Mouse (Mus musculus) MEL (cell line): ENCODE results near the gene Cdk15. TPM values are rescaled to one million over a fixed set of nuclear protein-coding genes. Genes with fewer than 3 reads are reported as not detected.

ENCODE experiments used
- DNase-seq: peaks from one replicate; pipeline ENCODE4 v3.0.0; 2011; ENCODE audit warnings: low read depth, low spot score
- H3K27ac ChIP-seq: 2 replicates; pipeline ENCODE4 v1.5.1; 2012; ENCODE audit warnings: low read depth, mild to moderate bottlenecking, control low read depth, low read length, moderate library complexity; ENCODE audit not compliant: control insufficient read depth
- H3K27me3 ChIP-seq, 2 experiments: fragments of 150-350 bp in 1 of 2; sonication (generic) in 1 of 2; 2 replicates each; pipeline ENCODE4 v1.6.1; 2012; ENCODE audit warnings: low read length in 2 of 2, mild to moderate bottlenecking in 2 of 2, improper control_type of control experiment in 1 of 2, moderate library complexity in 1 of 2; ENCODE audit not compliant: insufficient read depth in 2 of 2, control insufficient read depth in 1 of 2
- H3K36me3 ChIP-seq, 2 experiments: 2 replicates each; pipeline ENCODE4 v1.6.1; 2012 to 2014; ENCODE audit warnings: low read length in 2 of 2, improper control_type of control experiment in 1 of 2, inconsistent platforms in 1 of 2, mild to moderate bottlenecking in 1 of 2; ENCODE audit not compliant: insufficient read depth in 2 of 2, control insufficient read depth in 1 of 2
- H3K4me1 ChIP-seq, 2 experiments: fragments of 150-350 bp in 1 of 2; sonication (generic) in 1 of 2; 2 replicates each; pipeline ENCODE4 v1.6.1; 2012; ENCODE audit warnings: low read length in 2 of 2, improper control_type of control experiment in 1 of 2, mild to moderate bottlenecking in 1 of 2; ENCODE audit not compliant: insufficient read depth in 2 of 2, control insufficient read depth in 1 of 2
- H3K4me3 ChIP-seq, 2 experiments: fragments of 150-350 bp in 1 of 2; sonication (generic) in 1 of 2; 2 replicates each; pipeline ENCODE4 v1.5.1; 2012; ENCODE audit warnings: low read depth in 2 of 2, low read length in 2 of 2, mild to moderate bottlenecking in 2 of 2, moderate library complexity in 2 of 2, control low read depth in 1 of 2, improper control_type of control experiment in 1 of 2; ENCODE audit not compliant: control insufficient read depth in 1 of 2, insufficient read depth in 1 of 2
- H3K79me2 ChIP-seq: 2 replicates; pipeline ENCODE4 v1.6.1; 2012; ENCODE audit warnings: mild to moderate bottlenecking, low read length, moderate library complexity; ENCODE audit not compliant: control insufficient read depth, poor library complexity, insufficient read depth
- H3K9ac ChIP-seq: 2 replicates; pipeline ENCODE4 v1.6.1; 2012; ENCODE audit warnings: low read depth, mild to moderate bottlenecking, control low read depth, low read length, moderate library complexity; ENCODE audit not compliant: control insufficient read depth, poor library complexity, severe bottlenecking
- H3K9me3 ChIP-seq: fragments of 150-350 bp; sonication (generic); replicated peaks from 2 replicates; pipeline ENCODE4 v1.6.1; 2012; ENCODE audit warnings: mild to moderate bottlenecking, low read length, improper control_type of control experiment, moderate library complexity; ENCODE audit not compliant: insufficient read depth
- ETS1 ChIP-seq: IDR thresholded peaks from 2 replicates; pipeline ENCODE4 v1.6.1; 2012; ENCODE audit warnings: low read depth, mild to moderate bottlenecking, inconsistent platforms, low read length, improper control_type of control experiment, moderate library complexity
- GABPA ChIP-seq: IDR thresholded peaks from 2 replicates; pipeline ENCODE4 v1.6.1; 2012; ENCODE audit warnings: low read depth, mild to moderate bottlenecking, inconsistent platforms, low read length, improper control_type of control experiment, moderate library complexity
- GATA1 ChIP-seq: IDR thresholded peaks from 2 replicates; pipeline ENCODE4 v1.6.1; 2011; ENCODE audit warnings: low read depth, low read length, improper control_type of control experiment
- JUND ChIP-seq: IDR thresholded peaks from 2 replicates; pipeline ENCODE4 v1.6.1; 2011; ENCODE audit warnings: low read depth, mild to moderate bottlenecking, improper control_type of control experiment, low read length
- KAT2A ChIP-seq: conservative IDR thresholded peaks from 2 replicates; pipeline ENCODE4 v1.6.1; 2012; ENCODE audit warnings: low read depth, low read length, improper control_type of control experiment, inconsistent platforms
- MAX ChIP-seq: IDR thresholded peaks from 2 replicates; pipeline ENCODE4 v1.6.1; 2011; ENCODE audit warnings: low read length, improper control_type of control experiment
- MEF2A ChIP-seq: IDR thresholded peaks from 2 replicates; pipeline ENCODE4 v1.6.1; 2014; ENCODE audit warnings: low read depth, mild to moderate bottlenecking, inconsistent platforms, low read length, improper control_type of control experiment; ENCODE audit not compliant: poor library complexity, insufficient replicate concordance, severe bottlenecking; ENCODE audit errors: extremely low read depth
- MXI1 ChIP-seq: IDR thresholded peaks from 2 replicates; pipeline ENCODE4 v1.6.1; 2011; ENCODE audit warnings: mild to moderate bottlenecking, low read depth, low read length, improper control_type of control experiment
- MYC ChIP-seq: IDR thresholded peaks from 2 replicates; pipeline ENCODE4 v1.6.1; 2011; ENCODE audit warnings: low read depth, mild to moderate bottlenecking, low read length, improper control_type of control experiment, moderate library complexity
- NRF1 ChIP-seq: IDR thresholded peaks from 2 replicates; pipeline ENCODE4 v1.6.1; 2014; ENCODE audit warnings: low read depth, mild to moderate bottlenecking, inconsistent platforms, low read length, improper control_type of control experiment, moderate library complexity; ENCODE audit not compliant: poor library complexity, insufficient read depth, severe bottlenecking
- POLR2AphosphoS2 ChIP-seq: IDR thresholded peaks from 2 replicates; pipeline ENCODE4 v1.6.1; 2011; ENCODE audit warnings: low read length, improper control_type of control experiment
- POLR2AphosphoS5 ChIP-seq: IDR thresholded peaks from 2 replicates; pipeline ENCODE4 v1.6.1; 2012; ENCODE audit warnings: low read depth, borderline replicate concordance, mild to moderate bottlenecking, inconsistent platforms, low read length, moderate library complexity, mixed read lengths
- RAD21 ChIP-seq: IDR thresholded peaks from 2 replicates; pipeline ENCODE4 v1.6.1; 2011; ENCODE audit warnings: mild to moderate bottlenecking, low read depth, low read length, improper control_type of control experiment
- SIN3A ChIP-seq: IDR thresholded peaks from 2 replicates; pipeline ENCODE4 v1.6.1; 2012; ENCODE audit warnings: low read length, improper control_type of control experiment, inconsistent platforms
- TAL1 ChIP-seq: IDR thresholded peaks from 2 replicates; pipeline ENCODE4 v1.6.1; 2012; ENCODE audit warnings: mild to moderate bottlenecking, inconsistent platforms, low read length, moderate library complexity, mixed read lengths
- TCF12 ChIP-seq: IDR thresholded peaks from 2 replicates; pipeline ENCODE4 v1.6.1; 2014; ENCODE audit warnings: low read depth, mild to moderate bottlenecking, inconsistent platforms, low read length, improper control_type of control experiment, moderate library complexity
- USF1 ChIP-seq: IDR thresholded peaks from 2 replicates; pipeline ENCODE4 v1.6.1; 2014; ENCODE audit warnings: low read depth, mild to moderate bottlenecking, inconsistent platforms, low read length, improper control_type of control experiment, moderate library complexity
- USF2 ChIP-seq, 2 experiments: IDR thresholded peaks; 2 replicates each; pipeline ENCODE4 v1.6.1; 2011 to 2012; ENCODE audit warnings: improper control_type of control experiment in 2 of 2, low read length in 2 of 2, borderline replicate concordance in 1 of 2, inconsistent platforms in 1 of 2, low read depth in 1 of 2, mild to moderate bottlenecking in 1 of 2; ENCODE audit not compliant: insufficient read depth in 1 of 2
- ZC3H11A ChIP-seq: IDR thresholded peaks from 2 replicates; pipeline ENCODE4 v1.6.1; 2012; ENCODE audit warnings: low read depth, mild to moderate bottlenecking, inconsistent platforms, low read length, improper control_type of control experiment
- ZKSCAN1 ChIP-seq: IDR thresholded peaks from 2 replicates; pipeline ENCODE4 v1.6.1; 2012; ENCODE audit warnings: low read depth, mild to moderate bottlenecking, inconsistent platforms, low read length, improper control_type of control experiment, moderate library complexity
- ZMIZ1 ChIP-seq: IDR thresholded peaks from 2 replicates; pipeline ENCODE4 v1.6.1; 2012; ENCODE audit warnings: low read depth, mild to moderate bottlenecking, inconsistent platforms, low read length, improper control_type of control experiment, moderate library complexity
- polyA plus RNA-seq, 2 experiments: library from polyadenylated mRNA; stranded (reverse) in 1 of 2; unstranded in 1 of 2; fragments of >175 nt in 1 of 2; fragments of >200 nt in 1 of 2; gene quantifications; 2 replicates each; pipeline versions ENCODE4 v1.2.1 to v1.2.4; 2012; ENCODE audit warnings: low replicate concordance in 2 of 2, low read depth in 1 of 2; ENCODE audit not compliant: insufficient read length in 2 of 2, insufficient read depth in 1 of 2, missing spikeins in 1 of 2
- total RNA-seq: library from RNA; depleted of rRNA; stranded (reverse); fragments of 300-350 nt; gene quantifications from 2 replicates; pipeline ENCODE4 v1.2.3, GENCODE M21; 2012

The Cdk15 gene
- total and polyA plus RNA-seq, 3 experiments, result not detected

DNA sequence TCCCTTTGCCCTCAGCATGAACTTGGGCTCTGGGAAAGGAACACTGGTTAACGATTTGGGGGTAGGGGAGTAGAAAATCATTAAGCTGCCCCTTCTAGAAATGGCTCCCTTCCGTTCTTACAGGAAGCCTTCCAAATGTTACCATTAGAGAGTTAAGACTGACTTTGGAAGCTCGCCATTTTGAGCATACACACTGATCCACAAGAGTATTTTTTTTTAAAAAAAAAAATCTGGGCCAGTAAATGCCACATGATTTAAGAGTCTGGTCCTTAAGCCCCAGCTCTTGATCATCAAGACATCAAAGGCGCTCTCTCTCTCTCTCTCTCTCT lies 77.8 kb downstream of the Cdk15 start:
- Histone ChIP-seq H3K9me3 (no peaks in the 10 kb centered on the region), H3K4me1 (no peaks in the 10 kb centered on the region), H3K36me3 (no peaks in the 10 kb centered on the region), H3K4me3 (no peak overlapping the region), H3K79me2 (no peaks in the 10 kb centered on the region), H3K27me3 (peaks cover 3 to 12% of the 10 kb centered on the region in 2 experiments; a peak in 3 of 4 replicates), H3K9ac (no peak overlapping the region), H3K27ac (no peak overlapping the region)
- TF ChIP-seq ETS1 (no peak), ZMIZ1 (no peak), SIN3A (no peak), USF1 (no peak), POLR2AphosphoS5 (no peak), ZKSCAN1 (no peak), KAT2A (no peak), MAX (no peak), MYC (no peak), GATA1 (no peak)
- DNase-seq, result no peak

DNA sequence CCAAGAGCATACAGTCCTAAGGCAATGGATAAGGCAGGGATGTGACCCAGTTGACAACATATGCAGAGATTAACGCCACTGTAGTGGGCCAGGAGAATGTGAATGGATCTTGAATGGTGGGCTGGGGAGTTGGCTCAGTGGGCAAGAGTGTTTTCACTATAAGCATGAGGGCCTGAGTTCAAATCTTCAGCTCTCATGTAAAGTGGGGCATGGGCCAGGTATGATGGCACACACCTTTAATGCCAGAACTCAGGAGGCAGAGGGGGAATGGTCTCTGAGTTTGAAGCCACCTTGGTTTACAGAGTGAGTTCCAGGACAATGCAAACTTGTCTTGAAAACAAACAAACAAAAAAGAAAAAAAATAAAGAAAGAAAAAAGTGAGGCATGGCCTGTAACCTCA lies 79.5 kb downstream of the Cdk15 start:
- no peak overlapping the region for H3K4me3 ChIP-seq
- no peak overlapping the region for H3K9ac ChIP-seq
- no peak overlapping the region for H3K27ac ChIP-seq
- no peaks in the 10 kb centered on the region for H3K9me3 ChIP-seq
- no peaks in the 10 kb centered on the region for H3K79me2 ChIP-seq
- DNase-seq, result no peak
- no peaks in the 10 kb centered on the region for H3K36me3 ChIP-seq
- no peaks in the 10 kb centered on the region for H3K4me1 ChIP-seq
- peaks cover 3 to 11% of the 10 kb centered on the region in 2 experiments; a peak in 3 of 4 replicates for H3K27me3 ChIP-seq
- no peak for TF ChIP-seq ZC3H11A

DNA sequence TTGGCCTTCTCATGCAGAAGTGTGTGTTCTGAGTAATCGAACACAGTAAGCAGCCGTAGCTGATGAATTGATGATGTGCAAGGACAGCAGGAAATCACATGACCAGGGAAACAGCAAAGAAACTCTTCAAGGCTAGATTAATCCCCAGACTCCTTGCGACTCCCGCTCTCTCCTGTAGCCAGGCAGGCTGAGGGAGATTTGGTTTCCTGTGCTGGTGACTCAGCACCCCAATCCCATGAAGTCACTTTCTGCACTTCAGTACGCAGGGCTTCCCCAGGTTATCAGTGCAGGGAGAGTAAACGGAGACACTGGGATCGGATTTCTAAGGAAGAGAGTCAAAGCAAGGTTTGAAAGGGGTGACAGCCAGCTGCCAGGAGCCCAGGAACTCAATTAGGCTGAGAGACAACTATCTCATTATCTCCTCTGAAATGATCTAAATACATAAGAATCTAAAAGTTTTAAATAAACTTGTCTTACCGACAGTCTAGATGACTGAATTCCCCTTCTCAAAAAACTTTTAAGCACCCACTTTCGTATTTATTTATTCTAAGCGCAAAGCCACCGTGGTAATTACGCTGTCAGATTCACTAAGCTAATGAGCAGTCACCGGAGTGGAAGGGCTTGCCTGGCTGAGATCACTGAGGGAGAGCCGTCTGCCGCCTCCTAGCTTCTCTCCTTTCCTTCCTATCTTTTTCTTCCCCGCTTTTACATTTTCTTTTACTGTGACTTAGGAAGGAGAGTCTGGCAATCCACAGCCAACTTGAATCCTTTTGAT lies 84.3 kb downstream of the Cdk15 start:
- H3K27me3 ChIP-seq, result peaks cover 0 to 1% of the 10 kb centered on the region in 2 experiments; a peak in 1 of 4 replicates
- H3K4me1 ChIP-seq, result no peaks in the 10 kb centered on the region
- no peak overlapping the region for H3K9ac ChIP-seq
- H3K79me2 ChIP-seq, result no peaks in the 10 kb centered on the region
- no peak overlapping the region for H3K27ac ChIP-seq
- H3K36me3 ChIP-seq, result no peaks in the 10 kb centered on the region
- H3K4me3 ChIP-seq, result no peak overlapping the region
- no peak for DNase-seq
- TF ChIP-seq NRF1 (no peak), TCF12 (no peak), USF2 (IDR thresholded peaks at IDR 0.05; ENCODE audit: borderline replicate concordance in 1 of 2, insufficient read depth in 1 of 2, low read depth in 1 of 2, low read length in 2 of 2) (no peak), POLR2AphosphoS5 (no peak), JUND (no peak), ZMIZ1 (no peak), TAL1 (no peak), POLR2AphosphoS2 (no peak), RAD21 (no peak), GATA1 (no peak), ZC3H11A (no peak), GABPA (no peak), MEF2A (no peak), MXI1 (no peak)
- no peaks in the 10 kb centered on the region for H3K9me3 ChIP-seq
